Mouse (Mus musculus): ENCODE results near the gene Arl2. TPM values are rescaled to one million over a fixed set of nuclear protein-coding genes. Genes with fewer than 3 reads are reported as not detected.

The Arl2 gene
- polyA plus RNA-seq, 1 experiment from 2014 or later = 124 TPM

- 95% methylated on average over 13 of the region's 13 CpGs for WGBS
- Histone ChIP-seq H3K36me3 (peaks cover 78% of the 10 kb centered on the region), H3K9me3 (replicated peaks) (no peaks in the 10 kb centered on the region), H3K4me3 (no peak overlapping the region), H3K4me1 (peaks cover 16% of the 10 kb centered on the region), H3K27ac (replicated peaks) (no peak overlapping the region), H3K27me3 (ENCODE audit: low read depth, poor library complexity, severe bottlenecking) (no peaks in the 10 kb centered on the region)
- no peak for DNase-seq (ENCODE audit: low spot score)
These were observed 52.5 kb downstream of the Arl2 start for GRCm38 (mm10) chr19:6088841-6089240.

GRCm38 (mm10) chr19:6085417-6085879 is 55.9 kb downstream of the Arl2 start:
- WGBS = under 1% methylated on average over 17 of the region's 17 CpGs
- DNase-seq (ENCODE audit: low spot score) = peak; percentile 71
- peaks cover 22% of the 10 kb centered on the region for H3K4me1 ChIP-seq
- no peaks in the 10 kb centered on the region for H3K27me3 ChIP-seq (ENCODE audit: low read depth, poor library complexity, severe bottlenecking)
- peak overlapping the region; percentile 89 for H3K27ac ChIP-seq (replicated peaks)
- peak overlapping the region; percentile 87 for H3K4me3 ChIP-seq
- peaks cover 68% of the 10 kb centered on the region for H3K36me3 ChIP-seq
- H3K9me3 ChIP-seq (replicated peaks) = no peaks in the 10 kb centered on the region

- WGBS = under 1% methylated on average over 58 of the region's 58 CpGs
- Histone ChIP-seq H3K9me3 (replicated peaks) (no peaks in the 10 kb centered on the region), H3K36me3 (peaks cover 68% of the 10 kb centered on the region), H3K27me3 (ENCODE audit: low read depth, poor library complexity, severe bottlenecking) (no peaks in the 10 kb centered on the region), H3K27ac (replicated peaks) (peak within 1 kb of the TSS; percentile 89), H3K4me3 (peak within 1 kb of the TSS; percentile 87), H3K4me1 (peaks cover 22% of the 10 kb centered on the region)
- DNase-seq (ENCODE audit: low spot score) = peak; percentile 97
These were observed 56.7 kb downstream of the Arl2 start, which contains the start of the genes Zfpl1 and Cdca5 for GRCm38 (mm10) chr19:6084478-6085248. Gene Zfpl1 (minus strand): TSS chr19:6084956. Gene Cdca5 (plus strand): TSS chr19:6084983.

Other genes with a start within 250 kb of the Arl2 start
- gene Tigd3, start 247.4 kb downstream of the Arl2 start, polyA plus RNA-seq (2016; fragmentation: Nextera tagmentation; extraction: Ambion mirVana) = 9.5 and 10.8 TPM in 2 replicates
- gene Dpf2, start 228.5 kb downstream of the Arl2 start, polyA plus RNA-seq (2016; fragmentation: Nextera tagmentation; extraction: Ambion mirVana) = 242 and 245 TPM in 2 replicates
- 1.8 and 2.2 TPM in 2 replicates for gene Cdc42ep2, start 216.7 kb downstream of the Arl2 start, polyA plus RNA-seq (2016; fragmentation: Nextera tagmentation; extraction: Ambion mirVana)
- 97.3 and 110 TPM in 2 replicates for gene Pola2, start 177.3 kb downstream of the Arl2 start, polyA plus RNA-seq (2016; fragmentation: Nextera tagmentation; extraction: Ambion mirVana)
- gene Slc22a20, start 155.4 kb downstream of the Arl2 start, polyA plus RNA-seq (2016; fragmentation: Nextera tagmentation; extraction: Ambion mirVana) = not detected in 2 replicates
- 4.1 and 4.3 TPM in 2 replicates for gene Capn1, start 125.7 kb downstream of the Arl2 start, polyA plus RNA-seq (2016; fragmentation: Nextera tagmentation; extraction: Ambion mirVana)
- gene Syvn1, start 95.0 kb downstream of the Arl2 start, polyA plus RNA-seq (2016; fragmentation: Nextera tagmentation; extraction: Ambion mirVana) = 35.0 and 35.8 TPM in 2 replicates
- gene Mrpl49, start 83.8 kb downstream of the Arl2 start, polyA plus RNA-seq (2016; fragmentation: Nextera tagmentation; extraction: Ambion mirVana) = 85.3 and 88.4 TPM in 2 replicates
- 711 and 835 TPM in 2 replicates for gene Fau, start 83.7 kb downstream of the Arl2 start, polyA plus RNA-seq (2016; fragmentation: Nextera tagmentation; extraction: Ambion mirVana)
- gene Znhit2, start 80.4 kb downstream of the Arl2 start, polyA plus RNA-seq (2016; fragmentation: Nextera tagmentation; extraction: Ambion mirVana) = 36.6 and 37.2 TPM in 2 replicates
- gene Tm7sf2, start 73.2 kb downstream of the Arl2 start, polyA plus RNA-seq (2016; fragmentation: Nextera tagmentation; extraction: Ambion mirVana) = 37.3 and 41.9 TPM in 2 replicates
- gene Vps51, start 64.3 kb downstream of the Arl2 start, polyA plus RNA-seq (2016; fragmentation: Nextera tagmentation; extraction: Ambion mirVana) = 68.0 and 77.3 TPM in 2 replicates
- not detected in 2 replicates for gene Tmem262, start 61.5 kb downstream of the Arl2 start, polyA plus RNA-seq (2016; fragmentation: Nextera tagmentation; extraction: Ambion mirVana)
- 2.4 and 3.1 TPM in 2 replicates for gene Gm28374, start 59.3 kb downstream of the Arl2 start, polyA plus RNA-seq (2016; fragmentation: Nextera tagmentation; extraction: Ambion mirVana)
- 76.1 and 85.2 TPM in 2 replicates for gene Zfpl1, start 56.6 kb downstream of the Arl2 start, polyA plus RNA-seq (2016; fragmentation: Nextera tagmentation; extraction: Ambion mirVana)
- 70.2 and 75.4 TPM in 2 replicates for gene Cdca5, start 56.6 kb downstream of the Arl2 start, polyA plus RNA-seq (2016; fragmentation: Nextera tagmentation; extraction: Ambion mirVana)
- 0.42 and 0.51 TPM in 2 replicates for gene AC131692.1, start 47.1 kb downstream of the Arl2 start, polyA plus RNA-seq (2016; fragmentation: Nextera tagmentation; extraction: Ambion mirVana)
- 0.72 and 0.99 TPM in 2 replicates for gene Naaladl1, start 35.8 kb downstream of the Arl2 start, polyA plus RNA-seq (2016; fragmentation: Nextera tagmentation; extraction: Ambion mirVana)
- 61.8 and 70.0 TPM in 2 replicates for gene Sac3d1, start 22.9 kb downstream of the Arl2 start, polyA plus RNA-seq (2016; fragmentation: Nextera tagmentation; extraction: Ambion mirVana)
- gene Snx15, start 13.2 kb downstream of the Arl2 start, polyA plus RNA-seq (2016; fragmentation: Nextera tagmentation; extraction: Ambion mirVana) = 24.0 and 28.9 TPM in 2 replicates
- gene Batf2, start 565 bp downstream of the Arl2 start, polyA plus RNA-seq (2016; fragmentation: Nextera tagmentation; extraction: Ambion mirVana) = not detected in 2 replicates
- gene Majin, start 42.8 kb upstream of the Arl2 start, polyA plus RNA-seq (2016; fragmentation: Nextera tagmentation; extraction: Ambion mirVana) = not detected in 2 replicates
- not detected in 2 replicates for gene Gpha2, start 84.8 kb upstream of the Arl2 start, polyA plus RNA-seq (2016; fragmentation: Nextera tagmentation; extraction: Ambion mirVana)
- 31.7 and 42.8 TPM in 2 replicates for gene Ppp2r5b, start 94.3 kb upstream of the Arl2 start, polyA plus RNA-seq (2016; fragmentation: Nextera tagmentation; extraction: Ambion mirVana)
- 10.1 and 13.4 TPM in 2 replicates for gene Atg2a, start 100.1 kb upstream of the Arl2 start, polyA plus RNA-seq (2016; fragmentation: Nextera tagmentation; extraction: Ambion mirVana)
- 81.6 and 93.5 TPM in 2 replicates for gene Ehd1, start 135.2 kb upstream of the Arl2 start, polyA plus RNA-seq (2016; fragmentation: Nextera tagmentation; extraction: Ambion mirVana)
- gene Cdc42bpg, start 164.9 kb upstream of the Arl2 start, polyA plus RNA-seq (2016; fragmentation: Nextera tagmentation; extraction: Ambion mirVana) = 0.11 and 0.15 TPM in 2 replicates
- 124 and 128 TPM in 2 replicates for gene Men1, start 193.4 kb upstream of the Arl2 start, polyA plus RNA-seq (2016; fragmentation: Nextera tagmentation; extraction: Ambion mirVana)
- gene Map4k2, start 199.6 kb upstream of the Arl2 start, polyA plus RNA-seq (2016; fragmentation: Nextera tagmentation; extraction: Ambion mirVana) = 11.3 and 13.8 TPM in 2 replicates
- 189 and 194 TPM in 2 replicates for gene Sf1, start 222.1 kb upstream of the Arl2 start, polyA plus RNA-seq (2016; fragmentation: Nextera tagmentation; extraction: Ambion mirVana)
- gene Pygm, start 242.9 kb upstream of the Arl2 start, polyA plus RNA-seq (2016; fragmentation: Nextera tagmentation; extraction: Ambion mirVana) = 2.1 and 2.7 TPM in 2 replicates